Mouse (Mus musculus): ENCODE data around the gene Lin28a.
"Not testable (repeated sequence)": the region's sequence is repeated elsewhere in the genome, so short reads cannot be mapped to it uniquely, and the experiment has no call there.

Gene Lin28a

DNA sequence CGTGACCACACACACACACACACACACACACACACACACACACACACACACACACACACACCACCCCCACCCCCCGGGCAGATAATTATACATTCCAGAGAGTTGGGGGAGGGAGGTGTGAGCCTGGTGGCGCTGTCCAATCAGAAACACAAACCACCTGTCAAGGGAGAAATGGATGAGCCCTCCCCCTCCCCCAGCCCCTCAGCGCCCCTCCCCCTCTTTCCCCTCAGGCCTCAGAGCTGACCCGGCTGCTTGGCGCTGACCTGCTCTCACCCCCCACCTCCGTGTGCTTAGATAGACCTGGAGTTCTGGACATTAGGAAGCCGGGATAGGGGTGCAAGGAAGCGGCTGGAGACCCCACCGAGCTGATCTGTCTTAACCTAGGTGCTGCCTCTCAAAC is 569 bp upstream of the Lin28a start:
- DNase-seq (ENCODE audit: low read depth in 2 of 2, low spot score in 2 of 2), result no peak

DNA sequence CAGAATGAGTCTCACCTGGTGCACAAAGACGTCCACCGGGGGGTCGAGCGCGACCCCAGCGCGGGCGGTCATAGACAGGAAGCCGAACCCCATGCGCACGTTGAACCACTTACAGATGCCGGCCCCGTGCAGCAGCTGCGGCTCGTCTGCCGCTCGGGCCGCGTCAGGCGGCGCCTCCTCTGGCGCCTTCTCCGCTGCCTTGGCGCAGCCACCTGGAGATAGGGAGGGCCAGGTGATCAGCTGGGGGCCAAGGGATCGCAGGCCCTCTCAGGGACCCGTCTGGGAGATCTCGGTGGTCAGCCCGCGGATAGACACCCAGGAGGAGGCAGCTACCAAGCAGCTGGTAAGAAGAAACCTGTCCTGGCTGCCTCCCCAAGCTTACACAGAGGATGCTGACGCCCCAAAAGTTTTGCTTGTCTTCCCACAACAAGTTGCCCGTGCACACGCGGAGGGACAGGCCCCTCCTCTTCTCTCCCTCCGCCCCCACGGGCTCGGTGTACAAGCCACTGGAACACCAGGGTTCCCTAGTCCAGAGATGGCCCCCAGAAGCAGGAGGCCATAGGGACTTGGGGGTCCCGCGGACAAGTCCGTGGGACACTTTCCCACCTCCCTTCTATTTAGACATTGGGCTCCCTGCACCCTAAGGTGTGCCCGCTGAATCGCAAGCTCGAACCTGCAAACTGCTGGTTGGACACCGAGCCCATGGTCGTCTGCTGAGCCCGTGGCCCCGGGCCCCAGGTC is 433 bp downstream of the Lin28a start:
- DNase-seq (ENCODE audit: low read depth in 2 of 2, low spot score in 2 of 2), result no peak

DNA sequence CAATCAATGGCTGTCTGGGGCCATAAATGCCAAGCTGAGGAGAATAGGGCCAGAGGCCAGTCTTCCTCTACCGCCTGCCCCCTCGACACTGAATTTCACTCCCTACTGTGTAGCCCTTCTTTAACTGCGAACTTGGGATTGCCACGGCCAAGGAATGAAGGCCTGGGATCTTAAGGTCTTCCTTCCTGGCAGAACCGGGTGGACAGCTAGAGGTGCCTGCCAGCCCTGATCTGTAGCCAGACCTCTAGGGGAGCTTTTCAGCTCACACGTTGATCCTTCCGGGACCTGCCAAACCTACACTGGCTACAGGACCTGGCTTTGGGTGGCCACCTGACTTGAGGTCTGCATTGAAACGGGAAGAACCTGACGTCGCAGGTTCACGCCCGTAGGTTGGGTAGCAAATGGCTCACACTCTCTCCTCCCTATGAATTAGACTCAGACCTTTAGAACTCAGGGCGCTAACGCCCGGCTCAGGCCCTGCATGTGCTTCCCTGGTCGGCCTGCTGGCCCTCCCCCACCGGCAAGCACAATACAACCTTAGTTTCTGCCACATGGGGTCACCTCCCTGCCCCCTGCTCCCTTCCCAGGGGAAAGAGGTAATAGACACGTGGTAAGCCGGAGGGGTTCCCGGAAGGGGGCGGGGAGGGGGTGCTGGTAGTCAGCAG is 1.3 kb downstream of the Lin28a start:
- no peak for DNase-seq (ENCODE audit: low read depth in 2 of 2, low spot score in 2 of 2)

DNA sequence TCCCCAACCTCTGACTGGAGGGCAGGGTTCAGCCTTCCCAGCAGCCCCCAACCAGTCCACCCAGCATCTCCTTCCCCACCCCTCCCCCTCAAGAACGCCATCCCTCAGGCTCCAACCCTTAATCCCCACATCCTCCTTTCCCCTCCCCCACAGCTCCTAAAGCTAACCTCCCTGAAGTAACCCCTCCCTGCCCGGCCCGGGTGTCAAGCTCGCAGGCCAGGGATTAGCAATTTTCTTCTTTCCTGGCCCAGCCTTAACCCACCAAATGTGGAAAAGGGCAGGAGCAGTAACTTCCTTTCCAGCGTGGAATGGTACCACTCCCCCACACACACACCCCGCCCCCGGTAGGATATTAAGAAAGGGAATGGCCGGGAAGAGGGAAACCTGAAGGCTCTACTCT is 1.9 kb downstream of the Lin28a start:
- no peak for DNase-seq (ENCODE audit: low read depth in 2 of 2, low spot score in 2 of 2)

DNA sequence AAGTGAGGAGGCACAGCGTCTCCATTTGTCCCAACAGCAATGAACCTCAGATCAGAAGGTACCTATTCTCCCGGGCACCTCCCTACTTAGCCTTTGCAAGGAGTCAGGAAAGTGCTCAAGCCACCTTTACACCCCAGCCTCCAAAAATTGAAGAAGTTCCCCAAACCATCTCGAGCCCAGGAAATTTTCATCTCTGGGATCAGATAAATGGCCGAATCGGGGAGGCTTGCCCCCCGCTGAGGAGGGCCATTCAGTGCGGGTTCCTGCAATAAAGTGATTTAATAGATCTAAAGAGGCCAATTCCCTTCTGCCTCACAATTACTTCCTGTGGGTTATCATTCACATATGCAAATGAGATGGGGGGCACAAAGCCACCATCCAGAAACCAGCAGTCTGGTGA is 2.4 kb downstream of the Lin28a start:
- no peak for DNase-seq (ENCODE audit: low read depth in 2 of 2, low spot score in 2 of 2)

- peak in 1 of 2 experiments; percentile 29 for DNase-seq (ENCODE audit: low read depth in 2 of 2, low spot score in 2 of 2)
These were observed 5.6 kb downstream of the Lin28a start for GRCm38 (mm10) chr4:134012858-134013528.

DNA sequence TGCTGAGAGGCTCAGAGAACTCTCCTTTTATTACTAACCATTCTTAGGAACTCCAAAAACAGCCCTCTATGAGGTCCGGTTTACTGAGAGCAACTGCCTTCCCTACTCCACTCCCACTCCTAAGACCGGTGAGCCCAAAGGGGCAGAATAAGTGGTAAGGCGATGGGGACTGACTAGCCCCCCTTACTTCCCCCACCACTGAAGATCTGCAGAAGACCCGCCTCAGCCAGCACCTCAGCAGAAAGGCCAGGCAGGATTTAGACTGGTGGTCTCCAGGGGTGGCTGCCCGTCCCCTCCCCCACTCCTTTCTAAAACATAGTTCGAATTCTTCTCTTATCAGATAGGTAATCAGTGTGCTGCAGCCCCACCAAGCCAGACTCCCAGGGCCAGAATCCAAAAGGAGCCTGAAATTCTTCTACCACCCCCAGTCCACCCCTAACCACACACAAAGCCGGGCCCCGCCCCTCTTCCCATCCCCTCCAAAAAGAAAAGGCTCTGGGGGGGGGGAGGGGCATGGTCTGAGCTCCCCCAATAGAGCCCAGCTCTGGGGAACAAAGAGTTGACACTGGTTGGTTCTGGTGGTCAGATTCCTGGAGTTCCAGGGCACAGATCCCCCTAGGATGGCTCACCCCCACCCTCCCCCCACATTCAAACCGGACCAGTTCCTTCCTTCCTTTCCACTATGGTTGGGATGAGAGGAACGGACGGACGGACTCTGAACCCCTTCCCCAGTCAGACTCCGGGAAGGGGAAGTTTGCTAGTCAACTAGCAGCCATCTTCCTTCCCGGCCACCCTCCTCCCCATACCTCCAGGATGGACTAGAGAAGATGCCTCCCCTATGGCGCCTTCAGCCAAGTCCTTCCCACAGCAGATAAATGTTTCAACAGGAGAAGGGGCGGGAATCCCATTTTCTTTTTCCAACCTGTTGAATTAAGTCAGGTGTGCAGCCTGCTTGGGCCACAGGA is 6.9 kb downstream of the Lin28a start:
- DNase-seq (ENCODE audit: low read depth in 2 of 2, low spot score in 2 of 2), result no peak

DNA sequence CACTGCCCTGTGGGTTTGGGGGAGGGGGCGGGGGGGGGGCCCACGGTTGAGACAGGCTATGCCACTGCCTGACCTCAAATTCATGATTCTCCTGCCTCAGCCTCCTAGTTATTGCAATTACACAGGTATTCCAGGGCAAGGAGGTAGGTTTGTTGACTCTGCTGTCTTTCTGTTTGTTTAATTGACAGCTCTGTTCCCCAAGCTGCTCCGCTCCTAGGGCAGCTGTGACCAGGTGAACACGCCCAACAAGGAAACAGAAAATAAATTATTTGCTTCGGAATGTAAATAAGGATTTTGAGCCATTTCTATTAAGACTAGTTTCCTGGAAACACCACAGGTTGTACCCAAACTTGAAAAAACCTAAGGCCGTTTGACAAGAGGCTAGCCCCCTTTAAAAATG is 8.9 kb downstream of the Lin28a start:
- no peak for DNase-seq (ENCODE audit: low read depth in 2 of 2, low spot score in 2 of 2)

DNA sequence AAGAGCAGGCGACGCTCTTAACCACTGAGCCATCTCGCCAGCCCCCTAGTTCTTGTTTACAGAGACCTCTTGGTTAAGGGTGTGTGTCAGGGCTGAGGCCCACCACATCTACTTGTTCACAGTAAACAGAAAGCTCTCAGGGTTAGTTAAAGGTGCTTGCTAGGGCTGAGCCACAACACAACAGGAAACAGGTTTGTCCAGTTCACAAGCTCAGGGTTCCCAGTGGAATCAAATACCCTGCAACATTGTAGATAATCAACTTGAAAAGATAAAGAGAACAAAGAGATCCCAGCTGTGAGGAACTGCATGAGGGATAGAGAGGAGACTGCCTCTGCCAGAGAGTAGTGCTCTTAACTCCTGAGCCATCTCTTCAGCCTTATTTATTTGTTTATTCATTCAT is 11.8 kb downstream of the Lin28a start:
- no peak for DNase-seq (ENCODE audit: low read depth in 2 of 2, low spot score in 2 of 2)

GRCm38 (mm10) chr4:134005581-134006358 is 12.9 kb downstream of the Lin28a start:
- no peak for DNase-seq (ENCODE audit: low read depth in 2 of 2, low spot score in 2 of 2)

DNA sequence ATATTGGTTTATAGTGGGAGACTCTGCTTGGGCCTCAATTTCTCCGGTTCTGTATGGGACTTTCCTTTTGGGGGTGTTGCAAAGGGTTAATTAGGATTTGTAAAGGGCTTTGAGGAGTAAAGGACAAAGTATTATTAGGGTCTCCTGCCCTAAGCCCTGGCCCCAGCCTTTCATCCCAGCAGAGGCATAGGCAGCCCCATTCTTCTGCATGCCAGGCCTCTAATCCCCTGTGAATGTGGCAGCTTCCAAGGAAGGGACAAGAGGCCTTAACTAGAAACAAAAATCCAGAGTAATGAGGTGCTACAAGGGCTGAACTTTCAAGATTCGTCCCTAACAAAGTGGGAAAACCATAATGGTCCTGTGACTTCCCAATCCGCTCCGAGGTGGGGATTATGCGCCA is 15.7 kb downstream of the Lin28a start:
- DNase-seq (ENCODE audit: low read depth in 2 of 2, low spot score in 2 of 2), result no peak

- DNase-seq (ENCODE audit: low read depth in 2 of 2, low spot score in 2 of 2), result no peak
These were observed 16.4 kb downstream of the Lin28a start for GRCm38 (mm10) chr4:134002246-134002645.

DNA sequence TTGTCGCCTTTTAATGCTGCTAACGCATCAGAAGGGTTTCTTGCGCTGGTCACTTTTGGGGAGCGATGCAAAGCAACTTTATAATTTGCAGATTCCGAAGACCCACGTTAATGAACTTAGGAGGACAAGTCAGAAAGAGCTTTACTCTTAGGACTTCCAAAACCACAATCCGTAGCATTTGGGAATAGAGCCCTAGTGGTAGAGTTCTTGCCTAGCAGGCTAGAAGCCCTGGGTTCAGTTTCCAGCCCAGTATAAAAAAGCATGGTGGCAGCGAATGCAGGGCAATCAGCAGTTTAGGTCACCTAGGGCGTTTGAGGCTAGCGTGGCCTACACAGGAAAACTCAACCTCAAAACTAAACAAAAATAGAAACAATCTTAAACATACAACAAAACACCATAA is 16.9 kb downstream of the Lin28a start:
- DNase-seq (ENCODE audit: low read depth in 2 of 2, low spot score in 2 of 2), result no peak

- peak; percentile 88 to 94 for DNase-seq (ENCODE audit: low read depth in 2 of 2, low spot score in 2 of 2)
These were observed 17.9 kb downstream of the Lin28a start, which contains the start of gene Dhdds for GRCm38 (mm10) chr4:134000466-134001438. Gene Dhdds (minus strand): TSS chr4:134000918.

GRCm38 (mm10) chr4:133994697-133995096 is 23.9 kb downstream of the Lin28a start:
- DNase-seq (ENCODE audit: low read depth in 2 of 2, low spot score in 2 of 2), result no peak

GRCm38 (mm10) chr4:133991087-133991660 is 27.5 kb downstream of the Lin28a start:
- no peak for DNase-seq (ENCODE audit: low read depth in 2 of 2, low spot score in 2 of 2)

DNA sequence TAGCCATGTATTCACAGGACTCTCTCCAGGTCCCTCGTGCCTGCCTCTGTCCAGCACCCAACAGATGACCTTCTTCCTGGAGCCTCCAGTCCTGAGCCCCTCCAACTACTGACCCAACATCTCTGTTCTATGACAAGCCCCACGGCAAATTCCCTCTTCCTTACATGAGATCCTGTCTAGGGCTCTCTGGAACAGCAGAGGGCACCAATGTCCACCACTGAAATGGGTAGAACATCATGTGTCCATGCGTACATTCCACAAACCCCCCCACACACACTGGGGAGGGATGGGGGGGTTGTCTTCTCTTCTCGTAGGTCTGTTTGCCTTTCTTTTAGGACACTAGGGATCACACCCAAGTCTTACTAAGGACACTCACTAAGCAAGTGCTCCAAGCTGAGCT is 28.6 kb downstream of the Lin28a start:
- no peak for DNase-seq (ENCODE audit: low read depth in 2 of 2, low spot score in 2 of 2)

DNA sequence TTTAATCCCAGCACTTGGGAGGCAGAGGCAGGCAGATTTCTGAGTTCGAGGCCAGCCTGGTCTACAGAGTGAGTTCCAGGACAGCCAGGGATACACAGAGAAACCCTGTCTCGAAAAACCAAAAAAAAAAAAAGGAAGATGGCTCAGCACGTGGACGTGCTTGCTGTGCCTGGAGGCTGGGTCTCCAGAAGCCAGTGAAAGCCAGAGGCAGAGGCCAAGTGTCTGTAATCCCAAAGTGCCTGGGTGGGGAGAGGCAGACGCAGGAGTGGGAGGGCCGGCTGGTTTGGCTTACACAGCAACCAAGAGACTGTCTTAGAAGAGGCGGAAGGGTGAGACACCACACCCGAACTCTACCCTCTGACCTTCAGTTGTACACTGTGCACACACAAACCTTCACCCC is 30.4 kb downstream of the Lin28a start:
- DNase-seq (ENCODE audit: low read depth in 2 of 2, low spot score in 2 of 2), result not testable (repeated sequence)

DNA sequence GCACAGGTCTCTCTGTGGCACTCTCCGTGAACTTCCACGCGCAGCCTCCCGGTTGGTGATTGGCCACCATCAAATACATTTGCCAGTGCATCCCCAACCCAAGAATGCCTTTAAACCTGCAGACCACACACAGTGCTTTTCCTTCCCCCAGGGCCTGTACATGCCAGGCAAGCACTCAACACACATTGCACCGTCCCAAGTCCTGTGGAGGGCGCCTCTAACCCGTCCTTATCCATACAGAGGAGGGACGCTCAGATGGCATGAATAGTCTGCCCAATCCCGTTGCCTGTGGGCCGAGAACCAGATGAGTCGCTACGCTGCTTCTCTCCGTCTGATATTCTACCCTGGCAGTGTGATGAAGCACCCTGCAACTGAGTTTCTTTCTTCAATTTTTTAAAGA is 35.7 kb downstream of the Lin28a start:
- DNase-seq (ENCODE audit: low read depth in 2 of 2, low spot score in 2 of 2), result no peak
